In genomic region chr11:114294511-114295250, GRCm38 (mm10) we compare ENCODE assay signal across 15 mouse cellular contexts.
DNase-seq lines count a peak whose midpoint lies in the region; ATAC-seq lines count a peak whose summit lies in the region.
"Had no signal": no experiment of that assay in that cellular context is flagged by ENCODE, and none has a peak within 500 bp of the region (broad histone marks: within the 10 kb centered on the region; RNA-seq: fewer than 3 reads in every experiment).

No protein-coding gene starts in this region.

- ATAC-seq in hindbrain, embryonic 13.5 days (ENCODE audit: low FRiP score), result peak; percentile 61; the same call in 1 of the 2 replicates
- peak; percentile 91 for ATAC-seq in forebrain, embryonic 15.5 days (replicated peaks)
- peak; percentile 45; the same call in 1 of the 2 replicates for ATAC-seq in neural tube, embryonic 15.5 days (ENCODE audit: low FRiP score)
- ATAC-seq: inflammation-experienced regulatory T-cells, adult 6 months had no signal

- peak overlapping the region; percentile 62 for H3K27ac ChIP-seq in hindbrain, embryonic 13.5 days
- H3K27ac ChIP-seq in hindbrain, embryonic 10.5 days, result no peak overlapping the region
- H3K27ac ChIP-seq in forebrain, embryonic 15.5 days (replicated peaks), result peak overlapping the region; percentile 46
- peak overlapping the region; percentile 58; the same call in 1 of the 2 replicates for H3K27ac ChIP-seq in neural tube, embryonic 15.5 days (replicated peaks)
- H3K27ac ChIP-seq: liver, embryonic 15.5 days; stomach, embryonic 15.5 days had no signal

- 50% methylated on average over 5 of the region's 5 CpGs for WGBS in hindbrain, embryonic 13.5 days
- WGBS in hindbrain, embryonic 10.5 days, result 77% methylated on average over 5 of the region's 5 CpGs
- WGBS in forebrain, embryonic 15.5 days, result 30% methylated on average over 5 of the region's 5 CpGs
- 53% methylated on average over 5 of the region's 5 CpGs for WGBS in neural tube, embryonic 15.5 days

- no peaks in the 10 kb centered on the region for H3K9me3 ChIP-seq in hindbrain, embryonic 13.5 days
- H3K9me3 ChIP-seq in hindbrain, embryonic 10.5 days, result no peaks in the 10 kb centered on the region
- no peaks in the 10 kb centered on the region for H3K9me3 ChIP-seq in forebrain, embryonic 15.5 days
- H3K9me3 ChIP-seq in neural tube, embryonic 15.5 days (replicated peaks), result no peaks in the 10 kb centered on the region
- H3K9me3 ChIP-seq: liver, embryonic 15.5 days; stomach, embryonic 15.5 days had no signal

- no peaks in the 10 kb centered on the region for H3K36me3 ChIP-seq in hindbrain, embryonic 13.5 days
- no peaks in the 10 kb centered on the region for H3K36me3 ChIP-seq in hindbrain, embryonic 10.5 days
- H3K36me3 ChIP-seq in forebrain, embryonic 15.5 days, result no peaks in the 10 kb centered on the region
- H3K36me3 ChIP-seq in neural tube, embryonic 15.5 days, result no peaks in the 10 kb centered on the region
- H3K36me3 ChIP-seq: liver, embryonic 15.5 days; stomach, embryonic 15.5 days had no signal

- H3K9ac ChIP-seq in hindbrain, embryonic 13.5 days, result no peak overlapping the region
- H3K9ac ChIP-seq in forebrain, embryonic 15.5 days (replicated peaks), result no peak overlapping the region
- H3K9ac ChIP-seq in neural tube, embryonic 15.5 days (replicated peaks), result no peak overlapping the region
- H3K9ac ChIP-seq: liver, embryonic 15.5 days; stomach, embryonic 15.5 days had no signal

- H3K4me3 ChIP-seq in hindbrain, embryonic 13.5 days, result no peak overlapping the region
- no peak overlapping the region for H3K4me3 ChIP-seq in hindbrain, embryonic 10.5 days
- no peak overlapping the region for H3K4me3 ChIP-seq in forebrain, embryonic 15.5 days
- no peak overlapping the region for H3K4me3 ChIP-seq in neural tube, embryonic 15.5 days (replicated peaks)
- H3K4me3 ChIP-seq: liver, embryonic 15.5 days; stomach, embryonic 15.5 days had no signal

- peaks cover 35% of the 10 kb centered on the region for H3K4me1 ChIP-seq in hindbrain, embryonic 13.5 days (replicated peaks)
- peaks cover 8% of the 10 kb centered on the region; the same call in 1 of the 2 replicates for H3K4me1 ChIP-seq in hindbrain, embryonic 10.5 days (replicated peaks)
- H3K4me1 ChIP-seq in forebrain, embryonic 15.5 days, result peaks cover 25% of the 10 kb centered on the region
- peaks cover 11% of the 10 kb centered on the region for H3K4me1 ChIP-seq in neural tube, embryonic 15.5 days

- H3K27me3 ChIP-seq in hindbrain, embryonic 13.5 days, result 0 out of 2 replicates have a peak, but pooled peaks cover 15% of the 10 kb centered on the region
- H3K27me3 ChIP-seq in hindbrain, embryonic 10.5 days (ENCODE audit: insufficient read depth, poor library complexity, severe bottlenecking), result no peaks in the 10 kb centered on the region
- H3K27me3 ChIP-seq in forebrain, embryonic 15.5 days, result no peaks in the 10 kb centered on the region
- no peaks in the 10 kb centered on the region for H3K27me3 ChIP-seq in neural tube, embryonic 15.5 days (replicated peaks)
- H3K27me3 ChIP-seq: stomach, embryonic 15.5 days had no signal

- no peak overlapping the region for H3K4me2 ChIP-seq in hindbrain, embryonic 13.5 days
- no peak overlapping the region for H3K4me2 ChIP-seq in forebrain, embryonic 15.5 days (replicated peaks)
- H3K4me2 ChIP-seq in neural tube, embryonic 15.5 days, result no peak overlapping the region
- H3K4me2 ChIP-seq: liver, embryonic 15.5 days; stomach, embryonic 15.5 days had no signal

- DNase-seq in hindbrain, embryonic 10.5 days (ENCODE audit: low spot score), result no peak
- peak; percentile 30 for DNase-seq in retina, postnatal 1 day
- no peak for DNase-seq in retina, embryonic 14.5 days (ENCODE audit: low spot score)
- no peak for DNase-seq in layer of hippocampus, postnatal 36 days
- DNase-seq in urinary bladder, adult 2 months (ENCODE audit: low spot score), result no peak
- DNase-seq: adrenal gland, postnatal 10 days; gastrocnemius, postnatal 25 days; kidney, postnatal 25 days; lung, postnatal 36 days had no signal
